Mouse (Mus musculus) liver, postnatal 0 days (tissue): ENCODE measurements at regions not wholly inside any gene's neighbourhood (a gene's known extent, or its start where the extent isn't known, plus 50 kb on each side); places are given as distances from the start of the nearest gene placed in this dataset.

Source experiments
- CTCF ChIP-seq: sonication (generic); IDR thresholded peaks from 2 replicates; pipeline ENCODE4 v1.5.1; 2016; ENCODE audit warnings: antibody characterized with exemption, low read depth
- EP300 ChIP-seq: IDR thresholded peaks from 2 replicates; pipeline ENCODE4 v1.6.1; 2016; ENCODE audit warnings: antibody characterized with exemption, low read depth, mild to moderate bottlenecking

GRCm38 (mm10) chr10:71789241-71789640 is 441.7 kb downstream of the Ipmk start:
- TF ChIP-seq CTCF (no peak), EP300 (no peak)
